Mouse (Mus musculus): ENCODE measurements around the gene Prune1. TPM values are rescaled to one million over a fixed set of nuclear protein-coding genes. Genes with fewer than 3 reads are reported as not detected.

Gene Prune1
- polyA plus RNA-seq, 1 experiment, result 72.9 TPM

DNA sequence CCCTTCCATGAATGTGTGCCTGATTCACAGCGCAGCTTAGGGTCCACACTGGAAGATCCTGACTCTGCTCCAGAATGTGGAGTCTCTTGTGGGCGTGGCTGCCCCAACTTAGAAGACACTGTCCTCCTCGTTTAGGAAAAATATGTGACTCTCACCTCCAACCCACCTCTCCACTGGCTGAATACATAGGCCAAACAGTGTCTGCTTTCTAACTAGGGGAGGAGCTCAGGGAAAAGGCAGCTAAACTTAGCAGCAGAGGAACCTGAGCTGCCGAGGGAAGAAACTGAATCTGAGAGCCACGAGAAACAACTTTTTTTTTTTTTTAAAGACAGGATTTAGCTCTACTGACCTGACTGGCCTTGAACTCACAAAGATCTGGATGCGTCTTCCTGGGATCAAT is 6.7 kb downstream of the Prune1 start:
- TF ChIP-seq POLR2A (IDR thresholded peaks at IDR 0.05; ENCODE audit: borderline replicate concordance, extremely low read depth, insufficient read depth, insufficient read length, poor library complexity, severe bottlenecking), result no peak
- no peak for TF ChIP-seq CTCF (IDR thresholded peaks at IDR 0.05; ENCODE audit: borderline replicate concordance, extremely low read depth, insufficient read depth, insufficient read length)

DNA sequence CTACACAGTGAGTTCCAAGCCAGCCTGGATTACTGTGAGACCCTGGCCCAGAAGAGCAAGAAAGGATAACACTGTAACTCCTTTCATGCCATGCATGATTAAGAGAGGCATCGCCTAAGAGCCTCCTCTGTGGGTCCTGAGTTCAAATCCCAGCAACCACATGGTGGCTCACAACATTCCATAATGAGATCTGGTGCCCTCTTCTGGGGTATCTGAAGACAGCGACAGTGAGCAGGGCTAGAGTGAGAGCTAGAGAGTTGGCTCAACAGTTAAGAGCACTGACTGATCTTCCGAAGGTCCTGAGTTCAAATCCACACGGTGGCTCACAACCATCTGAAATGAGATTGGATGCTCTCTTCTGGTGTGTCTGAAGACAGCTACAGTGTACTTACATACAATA is 7.4 kb downstream of the Prune1 start:
- no peak for TF ChIP-seq POLR2A (IDR thresholded peaks at IDR 0.05; ENCODE audit: borderline replicate concordance, extremely low read depth, insufficient read depth, insufficient read length, poor library complexity, severe bottlenecking)
- no peak for TF ChIP-seq CTCF (IDR thresholded peaks at IDR 0.05; ENCODE audit: borderline replicate concordance, extremely low read depth, insufficient read depth, insufficient read length)
- no peak for DNase-seq (ENCODE audit: low read depth)

More for the DNA sequence above, 6.7 kb downstream of the Prune1 start:
- no peak for DNase-seq (ENCODE audit: low read depth)

- TF ChIP-seq POLR2A (IDR thresholded peaks at IDR 0.05; ENCODE audit: borderline replicate concordance, extremely low read depth, insufficient read depth, insufficient read length, poor library complexity, severe bottlenecking) (no peak), CTCF (IDR thresholded peaks at IDR 0.05; ENCODE audit: borderline replicate concordance, extremely low read depth, insufficient read depth, insufficient read length) (no peak)
- no peak for DNase-seq (ENCODE audit: low read depth)
Observed at GRCm38 (mm10) chr3:95273471-95273870, 8.4 kb downstream of the Prune1 start.

DNA sequence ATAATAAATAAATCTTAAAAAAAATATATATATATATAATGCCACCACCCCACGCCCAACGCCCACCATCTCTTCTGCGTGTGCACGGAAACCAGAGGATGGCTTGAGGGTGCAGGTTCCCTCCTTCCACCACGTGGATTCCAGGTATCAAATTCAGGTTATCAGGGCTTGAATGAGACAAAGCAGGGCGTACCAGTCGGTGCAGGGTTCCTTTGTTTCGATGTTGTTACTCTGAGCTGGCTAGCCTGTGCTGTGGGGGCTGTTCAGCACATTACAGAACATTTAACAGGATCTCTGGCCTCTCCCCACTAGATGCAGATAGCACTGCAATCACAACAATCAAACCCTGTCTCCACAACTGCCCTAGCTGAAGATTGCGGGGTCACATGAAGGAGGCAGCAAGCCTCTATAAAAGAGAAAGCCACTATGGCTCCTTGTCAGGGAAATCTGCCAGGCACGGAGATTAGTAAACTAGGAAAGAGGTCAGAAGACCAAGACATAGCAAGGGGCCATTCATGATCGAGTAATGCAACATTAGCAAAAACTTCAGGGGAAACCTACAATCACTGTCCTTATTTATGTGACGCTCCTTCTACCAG is 11.0 kb downstream of the Prune1 start:
- DNase-seq (ENCODE audit: low read depth), result no peak

DNA sequence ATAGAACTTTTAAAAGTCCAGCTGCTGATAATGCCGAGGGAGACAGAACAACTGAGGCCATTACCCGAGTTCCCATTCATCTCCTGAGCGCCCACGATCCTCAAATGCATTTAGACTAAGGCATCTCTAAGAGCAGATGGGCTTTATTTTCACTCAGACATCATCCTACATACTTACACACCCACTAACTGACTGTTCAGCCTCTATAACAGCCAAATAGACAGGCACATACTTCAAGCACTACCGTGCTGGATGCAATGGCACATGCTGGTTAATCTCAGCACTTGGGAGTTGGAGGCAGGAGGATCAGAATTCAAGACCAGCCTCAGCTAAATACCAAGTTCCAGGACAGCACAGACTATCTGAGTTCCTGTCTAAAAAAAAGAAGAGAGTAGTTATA is 12.1 kb downstream of the Prune1 start:
- no peak for DNase-seq (ENCODE audit: low read depth)
- TF ChIP-seq POLR2A (IDR thresholded peaks at IDR 0.05; ENCODE audit: borderline replicate concordance, extremely low read depth, insufficient read depth, insufficient read length, poor library complexity, severe bottlenecking) (no peak), CTCF (IDR thresholded peaks at IDR 0.05; ENCODE audit: borderline replicate concordance, extremely low read depth, insufficient read depth, insufficient read length) (no peak)

More for the DNA sequence above, 11.0 kb downstream of the Prune1 start:
- TF ChIP-seq POLR2A (IDR thresholded peaks at IDR 0.05; ENCODE audit: borderline replicate concordance, extremely low read depth, insufficient read depth, insufficient read length, poor library complexity, severe bottlenecking) (no peak), CTCF (IDR thresholded peaks at IDR 0.05; ENCODE audit: borderline replicate concordance, extremely low read depth, insufficient read depth, insufficient read length) (no peak)

GRCm38 (mm10) chr3:95267855-95268254 is 14.0 kb downstream of the Prune1 start:
- TF ChIP-seq POLR2A (IDR thresholded peaks at IDR 0.05; ENCODE audit: borderline replicate concordance, extremely low read depth, insufficient read depth, insufficient read length, poor library complexity, severe bottlenecking), result no peak
- no peak for TF ChIP-seq CTCF (IDR thresholded peaks at IDR 0.05; ENCODE audit: borderline replicate concordance, extremely low read depth, insufficient read depth, insufficient read length)
- no peak for DNase-seq (ENCODE audit: low read depth)

DNA sequence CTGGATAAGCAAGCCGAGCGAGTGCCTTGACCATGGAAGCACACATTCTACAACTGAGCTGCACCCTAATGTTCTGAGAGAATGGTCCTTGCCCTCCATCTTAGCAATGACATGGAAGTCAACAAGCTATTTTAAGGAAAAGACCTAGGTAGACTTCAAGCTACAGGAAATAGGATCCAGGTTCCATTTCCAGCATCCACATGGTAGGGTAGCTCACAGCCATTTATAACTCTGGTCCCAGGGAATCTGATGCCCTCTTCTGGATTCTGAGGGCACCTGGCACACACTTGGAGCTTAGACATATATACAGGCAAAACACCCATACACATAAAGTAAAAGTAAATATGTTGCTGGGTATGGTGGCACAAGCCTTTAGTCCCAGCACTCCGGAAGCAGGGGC is 15.8 kb downstream of the Prune1 start:
- DNase-seq (ENCODE audit: low read depth), result no peak
- TF ChIP-seq CTCF (IDR thresholded peaks at IDR 0.05; ENCODE audit: borderline replicate concordance, extremely low read depth, insufficient read depth, insufficient read length), result no peak
- TF ChIP-seq POLR2A (IDR thresholded peaks at IDR 0.05; ENCODE audit: borderline replicate concordance, extremely low read depth, insufficient read depth, insufficient read length, poor library complexity, severe bottlenecking), result no peak

GRCm38 (mm10) chr3:95264724-95265123 is 17.2 kb downstream of the Prune1 start:
- no peak for DNase-seq (ENCODE audit: low read depth)
- no peak for TF ChIP-seq CTCF (IDR thresholded peaks at IDR 0.05; ENCODE audit: borderline replicate concordance, extremely low read depth, insufficient read depth, insufficient read length)
- TF ChIP-seq POLR2A (IDR thresholded peaks at IDR 0.05; ENCODE audit: borderline replicate concordance, extremely low read depth, insufficient read depth, insufficient read length, poor library complexity, severe bottlenecking), result no peak

DNA sequence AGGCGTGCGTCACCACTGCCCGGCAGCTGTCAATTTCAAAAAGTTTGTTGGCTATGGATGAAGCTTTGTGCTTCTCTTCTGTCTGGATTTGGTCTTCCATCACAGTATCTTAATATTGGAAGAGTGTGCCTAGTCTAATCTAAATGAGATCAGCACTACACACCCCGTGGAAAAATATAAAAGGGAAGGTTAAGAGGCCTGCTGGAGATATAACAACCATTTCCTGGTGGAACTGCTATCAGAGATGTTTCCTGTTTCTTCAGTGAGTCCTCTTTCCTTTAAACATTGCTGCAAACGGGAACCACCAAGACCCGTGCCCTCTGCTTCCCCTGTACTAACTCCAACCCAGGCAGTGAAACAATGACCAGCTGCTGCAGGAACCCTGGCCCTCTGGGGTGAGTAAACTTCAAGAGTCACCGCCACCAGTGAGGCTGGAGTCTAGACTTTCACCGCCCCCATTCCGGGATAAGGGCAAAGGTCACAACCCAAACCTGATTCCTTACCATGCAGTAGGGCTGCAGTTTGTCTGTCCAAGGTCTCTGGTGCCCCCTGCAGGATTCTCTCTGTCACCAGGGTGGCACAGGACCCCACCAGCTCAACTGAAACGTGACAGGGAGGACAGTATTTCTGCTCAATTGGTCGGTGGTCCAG is 18.7 kb downstream of the Prune1 start:
- peak; percentile 49 for DNase-seq (ENCODE audit: low read depth)
- TF ChIP-seq POLR2A (IDR thresholded peaks at IDR 0.05; ENCODE audit: borderline replicate concordance, extremely low read depth, insufficient read depth, insufficient read length, poor library complexity, severe bottlenecking) (no peak), CTCF (IDR thresholded peaks at IDR 0.05; ENCODE audit: borderline replicate concordance, extremely low read depth, insufficient read depth, insufficient read length) (peak; percentile 68)

GRCm38 (mm10) chr3:95261975-95262374 is 19.9 kb downstream of the Prune1 start:
- DNase-seq (ENCODE audit: low read depth), result no peak
- TF ChIP-seq POLR2A (IDR thresholded peaks at IDR 0.05; ENCODE audit: borderline replicate concordance, extremely low read depth, insufficient read depth, insufficient read length, poor library complexity, severe bottlenecking) (no peak), CTCF (IDR thresholded peaks at IDR 0.05; ENCODE audit: borderline replicate concordance, extremely low read depth, insufficient read depth, insufficient read length) (no peak)

- no peak for DNase-seq (ENCODE audit: low read depth)
- TF ChIP-seq CTCF (IDR thresholded peaks at IDR 0.05; ENCODE audit: borderline replicate concordance, extremely low read depth, insufficient read depth, insufficient read length) (no peak), POLR2A (IDR thresholded peaks at IDR 0.05; ENCODE audit: borderline replicate concordance, extremely low read depth, insufficient read depth, insufficient read length, poor library complexity, severe bottlenecking) (no peak)
Observed at GRCm38 (mm10) chr3:95256931-95257330, 24.9 kb downstream of the Prune1 start.

Data from brain, embryonic 14.5 days (tissue).